Mouse (Mus musculus) brown adipose tissue, adult 24 weeks (tissue): Measurements from ENCODE around the gene Max. TPM values are rescaled to one million over a fixed set of nuclear protein-coding genes. Genes with fewer than 3 reads are reported as not detected.

ENCODE experiments used
- H3K27ac ChIP-seq: fragments of 200-500 bp; replicated peaks from 2 replicates; pipeline ENCODE4 v1.5.1; 2012; ENCODE audit warnings: low read depth, mild to moderate bottlenecking, low read length
- H3K4me1 ChIP-seq: fragments of 200-500 bp; 2 replicates; pipeline ENCODE4 v1.6.1; 2012; ENCODE audit warnings: low read length, mixed read lengths; ENCODE audit not compliant: control insufficient read depth, insufficient read depth, insufficient read length
- H3K4me3 ChIP-seq: fragments of 200-500 bp; 2 replicates; pipeline ENCODE4 v1.5.1; 2012; ENCODE audit warnings: low read depth, mild to moderate bottlenecking, low read length, moderate library complexity; ENCODE audit not compliant: insufficient read depth
- polyA plus RNA-seq: library from polyadenylated mRNA; stranded (reverse); fragments of >200 nt; gene quantifications from 2 replicates; pipeline ENCODE4 v1.2.4, GENCODE M21; 2012; ENCODE audit not compliant: missing spikeins, insufficient read depth, insufficient read length

The Max gene
- polyA plus RNA-seq, 1 experiment: 44.6 TPM

DNA sequence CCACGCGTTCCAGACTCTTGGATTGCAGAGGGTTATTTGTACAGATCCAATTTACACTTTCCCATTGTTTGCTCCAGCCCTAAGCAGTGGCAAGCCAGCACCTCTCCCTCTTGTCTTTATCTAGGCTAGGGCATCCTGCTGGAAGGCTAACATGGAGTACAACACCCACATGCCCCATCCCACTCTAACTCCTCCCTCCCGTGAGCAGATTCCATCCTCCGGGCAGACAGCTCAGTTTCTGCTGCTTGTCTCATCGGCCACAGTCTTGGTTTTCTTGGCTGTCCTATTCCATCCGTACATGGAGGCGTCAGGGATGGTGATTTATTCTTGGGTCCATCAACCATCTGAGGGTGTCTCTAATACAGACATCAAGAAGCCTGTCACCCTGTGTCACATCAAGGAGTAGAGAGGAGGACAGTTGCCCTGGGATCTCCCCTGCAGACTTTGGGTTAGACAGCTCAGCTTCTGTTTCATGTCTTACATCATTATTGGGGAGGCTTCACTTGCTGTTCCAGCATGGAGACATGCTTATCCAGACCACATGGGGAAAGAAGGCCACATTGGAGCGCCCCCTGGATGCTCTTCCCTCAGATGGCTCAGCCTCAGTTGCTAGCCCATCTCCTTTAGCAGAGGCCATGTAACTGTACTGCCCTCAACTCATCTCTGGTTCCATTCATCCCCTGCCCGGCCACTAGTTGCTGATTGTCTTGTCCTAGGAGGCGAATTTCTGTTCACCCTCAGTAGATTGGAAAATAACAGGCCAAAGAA lies 67.0 kb downstream of the Max start:
- H3K4me1 ChIP-seq: no peaks in the 10 kb centered on the region
- no peak overlapping the region for H3K27ac ChIP-seq
- no peak overlapping the region for H3K4me3 ChIP-seq

DNA sequence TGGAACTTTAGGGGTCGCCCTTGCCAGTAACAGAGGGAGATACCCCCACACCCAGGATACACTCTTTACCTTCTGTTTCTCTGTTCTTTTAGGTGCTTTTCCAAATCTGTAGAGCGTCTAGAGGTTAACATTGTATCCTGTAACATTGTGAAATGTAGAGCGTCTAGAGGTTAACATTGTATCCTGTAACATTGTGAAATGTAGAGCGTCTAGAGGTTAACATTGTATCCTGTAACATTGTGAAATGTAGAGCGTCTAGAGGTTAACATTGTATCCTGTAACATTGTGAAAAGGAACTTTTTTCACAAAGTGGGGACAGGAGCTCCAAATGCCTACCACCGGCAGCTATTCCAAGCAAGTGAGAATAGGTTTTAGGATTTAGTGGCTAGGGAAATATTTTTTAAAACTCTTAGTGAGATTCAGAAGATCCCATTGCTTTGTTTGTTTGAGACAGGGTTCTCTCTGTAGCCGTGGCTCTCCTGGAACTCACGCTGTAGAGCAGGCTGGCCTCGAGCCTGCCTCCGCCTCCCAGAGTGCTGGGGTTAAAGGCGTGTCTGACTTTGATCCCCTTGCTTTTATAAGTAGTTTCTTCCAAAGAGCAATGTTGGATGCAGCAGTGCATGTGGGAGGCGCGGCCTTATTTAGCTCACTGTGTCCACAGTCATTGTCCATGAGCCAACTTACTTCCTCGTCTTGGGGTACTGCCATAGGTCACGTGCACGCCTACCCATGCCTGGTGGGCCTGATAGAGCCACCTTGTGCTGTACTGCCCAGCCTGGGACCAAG lies 68.9 kb downstream of the Max start:
- Histone ChIP-seq H3K4me1 (no peaks in the 10 kb centered on the region), H3K27ac (no peak overlapping the region), H3K4me3 (no peak overlapping the region)

DNA sequence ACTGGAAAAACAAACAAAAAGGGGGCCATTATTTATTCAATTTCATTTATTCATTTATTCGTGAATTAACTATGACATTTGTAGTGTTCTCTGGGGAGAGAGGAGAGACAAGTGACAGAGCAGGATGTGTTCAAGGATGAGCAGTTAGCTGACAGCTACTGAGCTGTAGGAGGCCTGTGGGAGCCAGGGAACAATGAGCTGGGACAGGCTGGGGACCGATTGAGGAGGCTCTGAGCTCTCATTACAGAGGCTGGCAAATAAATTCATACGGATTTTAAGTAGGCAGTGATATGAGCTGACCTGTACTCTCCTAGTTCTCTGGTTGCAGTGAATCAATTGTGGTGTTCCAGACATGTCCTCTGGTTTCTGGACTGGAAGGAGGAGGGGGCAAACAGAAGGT lies 70.8 kb downstream of the Max start:
- no peaks in the 10 kb centered on the region for H3K4me1 ChIP-seq
- no peak overlapping the region for H3K27ac ChIP-seq
- no peak overlapping the region for H3K4me3 ChIP-seq

DNA sequence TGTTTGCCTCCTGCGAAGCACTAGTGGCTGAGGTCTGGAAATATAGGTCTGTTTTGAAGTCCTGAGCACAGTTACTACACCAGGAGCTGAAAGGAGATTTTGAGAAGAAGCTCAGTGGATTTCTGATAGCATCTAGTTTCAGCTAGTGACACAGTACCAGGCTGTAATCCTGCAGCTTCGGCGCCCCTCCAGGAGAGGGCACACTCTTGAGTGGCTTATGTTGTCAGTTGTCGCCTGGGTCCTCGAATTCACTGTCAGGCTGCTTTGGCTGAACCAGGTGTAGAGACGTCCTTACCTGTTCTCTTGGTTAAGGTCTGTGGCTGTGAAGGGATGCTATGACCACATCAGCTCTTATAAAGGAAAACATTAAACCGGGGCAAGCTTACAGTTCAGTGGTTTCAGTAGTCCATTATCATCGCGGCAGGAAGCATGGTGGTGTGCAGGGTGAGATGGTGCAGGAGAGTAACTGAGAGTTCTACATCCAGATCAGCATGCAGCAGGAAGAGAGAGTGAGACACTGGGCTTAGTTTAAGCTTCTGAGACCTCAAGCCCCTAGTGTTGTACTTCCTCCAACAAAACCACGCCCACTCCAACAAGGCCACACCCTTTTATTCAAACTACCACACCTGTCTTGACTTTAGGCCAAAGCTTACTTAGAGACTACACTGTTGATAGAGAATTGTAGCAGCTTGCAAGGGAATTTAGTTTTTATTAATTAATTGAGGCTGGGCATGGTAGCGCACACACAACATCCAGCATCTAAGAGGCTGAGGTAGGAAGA lies 72.4 kb downstream of the Max start:
- Histone ChIP-seq H3K4me3 (no peak overlapping the region), H3K4me1 (no peaks in the 10 kb centered on the region), H3K27ac (no peak overlapping the region)

DNA sequence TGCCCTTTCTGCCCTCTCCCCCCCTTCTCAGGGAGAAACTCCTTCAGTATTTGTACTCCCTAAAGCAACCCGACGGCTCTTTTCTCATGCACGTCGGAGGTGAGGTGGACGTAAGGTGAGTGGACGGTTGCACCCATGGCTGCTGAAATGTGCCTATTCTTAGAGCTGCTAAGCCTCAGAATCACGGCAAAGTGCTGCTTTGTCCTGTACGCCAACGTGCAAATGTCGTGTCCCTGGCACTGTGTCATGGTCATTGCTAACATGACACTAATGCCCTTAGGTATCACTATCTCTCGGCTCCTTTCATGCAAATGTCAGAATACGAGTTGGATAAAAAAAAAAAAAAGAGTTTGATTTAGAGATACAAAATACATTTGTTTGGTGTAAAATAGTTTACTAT lies 74.1 kb downstream of the Max start:
- Histone ChIP-seq H3K4me1 (peaks cover 5% of the 10 kb centered on the region), H3K4me3 (no peak overlapping the region), H3K27ac (no peak overlapping the region)

Other genes starting within 250 kb of the Max start
- gene Churc1, start 196.7 kb downstream of the Max start, polyA plus RNA-seq: 161 and 173 TPM in 2 replicates
- 17.9 and 20.7 TPM in 2 replicates for gene Fntb, start 196.6 kb downstream of the Max start, polyA plus RNA-seq
- not detected in 2 replicates for gene Gpx2, start 166.6 kb downstream of the Max start, polyA plus RNA-seq
- gene Rab15, start 139.3 kb downstream of the Max start, polyA plus RNA-seq: not detected in 2 replicates